Mouse (Mus musculus): ENCODE measurements at regions not wholly inside any gene's neighbourhood (a gene's known extent, or its start where the extent isn't known, plus 50 kb on each side); places are given as distances from the start of the nearest gene placed in this dataset.

- no peak for ATAC-seq (ENCODE audit: insufficient number of reproducible peaks, insufficient read depth, low FRiP score, low TSS enrichment)
- Histone ChIP-seq H3K9me3 (no peaks in the 10 kb centered on the region), H3K36me3 (no peaks in the 10 kb centered on the region), H3K9ac (no peak overlapping the region), H3K27ac (no peak overlapping the region), H3K27me3 (no peaks in the 10 kb centered on the region), H3K4me3 (no peak overlapping the region), H3K4me1 (no peaks in the 10 kb centered on the region), H3K4me2 (replicated peaks) (no peak overlapping the region)
- 83% methylated on average over 1 of the region's 1 CpGs for WGBS
Measured at GRCm38 (mm10) chr12:10445738-10446137, 55.2 kb downstream of the Rdh14 start.

GRCm38 (mm10) chr12:10457960-10458655 is 67.5 kb downstream of the Rdh14 start:
- no peaks in the 10 kb centered on the region for H3K27me3 ChIP-seq
- no peaks in the 10 kb centered on the region for H3K9me3 ChIP-seq
- 72% methylated on average over 1 of the region's 1 CpGs for WGBS
- no peak for ATAC-seq (ENCODE audit: insufficient number of reproducible peaks, insufficient read depth, low FRiP score, low TSS enrichment)
- H3K4me1 ChIP-seq, result no peaks in the 10 kb centered on the region
- no peaks in the 10 kb centered on the region for H3K36me3 ChIP-seq
- H3K27ac ChIP-seq, result no peak overlapping the region
- H3K9ac ChIP-seq, result no peak overlapping the region
- H3K4me3 ChIP-seq, result no peak overlapping the region
- no peak overlapping the region for H3K4me2 ChIP-seq (replicated peaks)

GRCm38 (mm10) chr12:10461796-10462195 is 71.2 kb downstream of the Rdh14 start:
- Histone ChIP-seq H3K4me1 (no peaks in the 10 kb centered on the region), H3K4me3 (no peak overlapping the region), H3K4me2 (replicated peaks) (no peak overlapping the region), H3K36me3 (no peaks in the 10 kb centered on the region), H3K9ac (no peak overlapping the region), H3K27me3 (no peaks in the 10 kb centered on the region), H3K27ac (no peak overlapping the region), H3K9me3 (no peaks in the 10 kb centered on the region)
- no peak for ATAC-seq (ENCODE audit: insufficient number of reproducible peaks, insufficient read depth, low FRiP score, low TSS enrichment)
- 77% methylated on average over 7 of the region's 7 CpGs for WGBS

- Histone ChIP-seq H3K27me3 (no peaks in the 10 kb centered on the region), H3K9ac (no peak overlapping the region), H3K36me3 (no peaks in the 10 kb centered on the region), H3K4me2 (replicated peaks) (no peak overlapping the region), H3K4me1 (no peaks in the 10 kb centered on the region), H3K9me3 (no peaks in the 10 kb centered on the region), H3K27ac (no peak overlapping the region), H3K4me3 (no peak overlapping the region)
- 48% methylated on average over 3 of the region's 3 CpGs for WGBS
- no peak for ATAC-seq (ENCODE audit: insufficient number of reproducible peaks, insufficient read depth, low FRiP score, low TSS enrichment)
Measured at GRCm38 (mm10) chr12:10462956-10463355, 72.4 kb downstream of the Rdh14 start.

GRCm38 (mm10) chr12:10473986-10474385 is 83.4 kb downstream of the Rdh14 start:
- Histone ChIP-seq H3K4me1 (0 out of 2 replicates have a peak, but pooled peaks cover 3% of the 10 kb centered on the region), H3K27ac (no peak overlapping the region), H3K9me3 (no peaks in the 10 kb centered on the region), H3K27me3 (no peaks in the 10 kb centered on the region), H3K36me3 (no peaks in the 10 kb centered on the region), H3K9ac (no peak overlapping the region), H3K4me3 (no peak overlapping the region), H3K4me2 (replicated peaks) (no peak overlapping the region)
- no peak for ATAC-seq (ENCODE audit: insufficient number of reproducible peaks, insufficient read depth, low FRiP score, low TSS enrichment)
- 70% methylated on average over 1 of the region's 1 CpGs for WGBS

- Histone ChIP-seq H3K4me1 (no peaks in the 10 kb centered on the region), H3K4me3 (no peak overlapping the region), H3K4me2 (replicated peaks) (no peak overlapping the region), H3K9me3 (no peaks in the 10 kb centered on the region), H3K9ac (no peak overlapping the region), H3K27ac (no peak overlapping the region), H3K36me3 (no peaks in the 10 kb centered on the region), H3K27me3 (no peaks in the 10 kb centered on the region)
- WGBS, result 52% methylated on average over 1 of the region's 1 CpGs
- no peak for ATAC-seq (ENCODE audit: insufficient number of reproducible peaks, insufficient read depth, low FRiP score, low TSS enrichment)
Measured at GRCm38 (mm10) chr12:10480781-10481180, 90.2 kb downstream of the Rdh14 start.

GRCm38 (mm10) chr12:10482294-10483010 is 91.9 kb downstream of the Rdh14 start:
- Histone ChIP-seq H3K27ac (no peak overlapping the region), H3K4me2 (replicated peaks) (no peak overlapping the region), H3K4me3 (no peak overlapping the region), H3K4me1 (no peaks in the 10 kb centered on the region), H3K36me3 (no peaks in the 10 kb centered on the region), H3K27me3 (no peaks in the 10 kb centered on the region), H3K9ac (no peak overlapping the region), H3K9me3 (no peaks in the 10 kb centered on the region)
- 85% methylated on average over 4 of the region's 4 CpGs for WGBS
- no peak for ATAC-seq (ENCODE audit: insufficient number of reproducible peaks, insufficient read depth, low FRiP score, low TSS enrichment)

- Histone ChIP-seq H3K27me3 (no peaks in the 10 kb centered on the region), H3K36me3 (no peaks in the 10 kb centered on the region), H3K27ac (no peak overlapping the region), H3K9ac (no peak overlapping the region), H3K4me2 (replicated peaks) (no peak overlapping the region), H3K4me1 (no peaks in the 10 kb centered on the region), H3K9me3 (no peaks in the 10 kb centered on the region), H3K4me3 (no peak overlapping the region)
- no peak for ATAC-seq (ENCODE audit: insufficient number of reproducible peaks, insufficient read depth, low FRiP score, low TSS enrichment)
Measured at GRCm38 (mm10) chr12:10506721-10507120, 116.1 kb downstream of the Rdh14 start.

- Histone ChIP-seq H3K27ac (no peak overlapping the region), H3K27me3 (no peaks in the 10 kb centered on the region), H3K4me1 (no peaks in the 10 kb centered on the region), H3K4me3 (no peak overlapping the region), H3K4me2 (replicated peaks) (no peak overlapping the region), H3K36me3 (no peaks in the 10 kb centered on the region), H3K9ac (no peak overlapping the region), H3K9me3 (no peaks in the 10 kb centered on the region)
- no peak for ATAC-seq (ENCODE audit: insufficient number of reproducible peaks, insufficient read depth, low FRiP score, low TSS enrichment)
- WGBS, result 84% methylated on average over 5 of the region's 5 CpGs
Measured at GRCm38 (mm10) chr12:10513526-10513925, 123.0 kb downstream of the Rdh14 start.

- Histone ChIP-seq H3K4me2 (replicated peaks) (no peak overlapping the region), H3K9ac (no peak overlapping the region), H3K27ac (no peak overlapping the region), H3K4me3 (no peak overlapping the region), H3K27me3 (no peaks in the 10 kb centered on the region), H3K36me3 (no peaks in the 10 kb centered on the region), H3K9me3 (no peaks in the 10 kb centered on the region), H3K4me1 (no peaks in the 10 kb centered on the region)
- 80% methylated on average over 8 of the region's 8 CpGs for WGBS
- no peak for ATAC-seq (ENCODE audit: insufficient number of reproducible peaks, insufficient read depth, low FRiP score, low TSS enrichment)
Measured at GRCm38 (mm10) chr12:10514278-10514677, 123.7 kb downstream of the Rdh14 start.

GRCm38 (mm10) chr12:10524509-10525286 is 134.1 kb downstream of the Rdh14 start:
- Histone ChIP-seq H3K27ac (no peak overlapping the region), H3K4me1 (no peaks in the 10 kb centered on the region)
- 72% methylated on average over 7 of the region's 7 CpGs for WGBS

GRCm38 (mm10) chr12:10525934-10526333 is 135.4 kb downstream of the Rdh14 start:
- Histone ChIP-seq H3K27me3 (no peaks in the 10 kb centered on the region), H3K27ac (no peak overlapping the region)
- 82% methylated on average over 4 of the region's 4 CpGs for WGBS

More at GRCm38 (mm10) chr12:10524509-10525286, 134.1 kb downstream of the Rdh14 start:
- H3K4me2 ChIP-seq (replicated peaks), result no peak overlapping the region
- H3K27me3 ChIP-seq, result no peaks in the 10 kb centered on the region
- no peak for ATAC-seq (ENCODE audit: insufficient number of reproducible peaks, insufficient read depth, low FRiP score, low TSS enrichment)
- no peaks in the 10 kb centered on the region for H3K36me3 ChIP-seq
- H3K9me3 ChIP-seq, result no peaks in the 10 kb centered on the region
- H3K4me3 ChIP-seq, result no peak overlapping the region
- H3K9ac ChIP-seq, result no peak overlapping the region

More at GRCm38 (mm10) chr12:10525934-10526333, 135.4 kb downstream of the Rdh14 start:
- H3K9ac ChIP-seq, result no peak overlapping the region
- ATAC-seq (ENCODE audit: insufficient number of reproducible peaks, insufficient read depth, low FRiP score, low TSS enrichment), result no peak
- H3K4me3 ChIP-seq, result no peak overlapping the region
- H3K4me1 ChIP-seq, result no peaks in the 10 kb centered on the region
- no peaks in the 10 kb centered on the region for H3K9me3 ChIP-seq
- no peak overlapping the region for H3K4me2 ChIP-seq (replicated peaks)
- no peaks in the 10 kb centered on the region for H3K36me3 ChIP-seq

Data from embryonic facial prominence, embryonic 12.5 days (tissue).